ENCODE assay signal across 8 mouse cellular contexts in the genomic region with DNA sequence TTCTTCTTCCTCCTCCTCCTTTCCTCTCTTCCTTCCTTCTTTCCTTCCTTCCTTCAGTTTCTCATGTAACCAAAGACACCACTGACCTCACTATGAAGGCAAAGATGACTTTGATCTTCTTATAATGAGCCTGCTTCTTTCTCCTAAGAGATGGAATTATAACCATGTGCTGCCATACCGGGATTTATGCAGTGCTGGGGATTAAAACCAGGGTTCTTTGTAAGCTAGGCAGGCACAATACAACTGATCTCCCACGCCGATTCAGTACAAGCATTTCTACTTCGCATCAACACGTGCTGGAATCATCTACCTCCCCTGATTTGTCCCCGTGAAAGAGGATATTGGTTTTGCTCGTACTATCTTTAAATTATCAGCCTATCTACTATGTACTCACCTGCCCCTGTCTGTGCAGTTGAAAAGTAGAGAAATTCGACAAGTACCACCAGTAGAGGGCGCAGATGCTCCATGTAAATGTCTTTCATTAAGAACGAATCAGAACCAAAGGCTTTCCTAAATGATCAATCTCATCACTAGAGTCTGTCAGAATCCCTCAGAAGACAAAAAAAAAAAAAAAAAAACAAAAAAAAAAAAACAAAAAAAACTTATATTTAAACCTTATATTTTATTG.
DNase-seq lines count a peak whose midpoint lies in the region; TF ChIP-seq lines count a peak whose summit lies in the region.
"Had no signal": no experiment of that assay in that cellular context is flagged by ENCODE, and none has a peak within 500 bp of the region (broad histone marks: within the 10 kb centered on the region; RNA-seq: fewer than 3 reads in every experiment).

No protein-coding gene starts in this region.

- H3K4me1 ChIP-seq in ES-Bruce4 (ENCODE audit: control insufficient read depth, insufficient read depth, low read length): no peaks in the 10 kb centered on the region
- H3K4me1 ChIP-seq: liver, embryonic 15.5 days had no signal

- H3K9me3 ChIP-seq in ES-Bruce4 (replicated peaks; ENCODE audit: control insufficient read depth, insufficient read depth, low read length, poor library complexity, severe bottlenecking): no peaks in the 10 kb centered on the region
- H3K9me3 ChIP-seq: liver, embryonic 15.5 days had no signal

- no peak overlapping the region for H3K4me3 ChIP-seq in ES-Bruce4 (ENCODE audit: low read depth, low read length)
- H3K4me3 ChIP-seq: liver, embryonic 15.5 days had no signal

- H3K27me3 ChIP-seq in ES-Bruce4 (ENCODE audit: control insufficient read depth, insufficient read depth, low read length, poor library complexity, severe bottlenecking): no peaks in the 10 kb centered on the region
- H3K27me3 ChIP-seq: liver, embryonic 15.5 days had no signal

- DNase-seq in adrenal gland, adult (ENCODE audit: inconsistent age in 2 of 2, low spot score in 1 of 2): peak; percentile 31 to 87
- DNase-seq in embryo, embryonic 10 days (ENCODE audit: low spot score): peak; percentile 89
- DNase-seq in heart, postnatal 4 days: peak; percentile 73
- DNase-seq in layer of hippocampus, adult 9-10 months (ENCODE audit: low spot score): peak; percentile 68
- peak; percentile 48 for DNase-seq in lung, postnatal 25 days (ENCODE audit: low spot score)
- peak; percentile 79 to 88 for DNase-seq in right cerebral cortex, postnatal 10 days (ENCODE audit: low spot score in 2 of 2)

- no peak for TF ChIP-seq EP300 in ES-Bruce4 (IDR thresholded peaks at IDR 0.05; ENCODE audit: insufficient read depth, low read depth, low read length)

- no peak for TF ChIP-seq POLR2A in ES-Bruce4 (IDR thresholded peaks at IDR 0.05; ENCODE audit: insufficient read depth, low read length)

- H3K9ac ChIP-seq in ES-Bruce4 (ENCODE audit: low read depth, poor library complexity, severe bottlenecking): no peak overlapping the region
- H3K9ac ChIP-seq: liver, embryonic 15.5 days had no signal

- no peaks in the 10 kb centered on the region for H3K36me3 ChIP-seq in ES-Bruce4 (ENCODE audit: control insufficient read depth, insufficient read depth, low read length, poor library complexity, severe bottlenecking)
- H3K36me3 ChIP-seq: liver, embryonic 15.5 days had no signal

- H3K27ac ChIP-seq in ES-Bruce4 (ENCODE audit: insufficient read depth, low read length): no peak overlapping the region
- H3K27ac ChIP-seq: liver, embryonic 15.5 days had no signal

- peak; percentile 11 for TF ChIP-seq CTCF in ES-Bruce4 (IDR thresholded peaks at IDR 0.05; ENCODE audit: low read depth, low read length)
